Mouse (Mus musculus): ENCODE results near the gene Insig1. TPM values are rescaled to one million over a fixed set of nuclear protein-coding genes. Genes with fewer than 3 reads are reported as not detected.
A peak's percentile ranks its signal among the peaks of the same experiment; 100 is the strongest.

Insig1 gene
- 23.3 and 30.7 TPM in 2 replicates for polyA plus RNA-seq (2015; fragmentation: Nextera tagmentation; extraction: Ambion mirVana)

DNA sequence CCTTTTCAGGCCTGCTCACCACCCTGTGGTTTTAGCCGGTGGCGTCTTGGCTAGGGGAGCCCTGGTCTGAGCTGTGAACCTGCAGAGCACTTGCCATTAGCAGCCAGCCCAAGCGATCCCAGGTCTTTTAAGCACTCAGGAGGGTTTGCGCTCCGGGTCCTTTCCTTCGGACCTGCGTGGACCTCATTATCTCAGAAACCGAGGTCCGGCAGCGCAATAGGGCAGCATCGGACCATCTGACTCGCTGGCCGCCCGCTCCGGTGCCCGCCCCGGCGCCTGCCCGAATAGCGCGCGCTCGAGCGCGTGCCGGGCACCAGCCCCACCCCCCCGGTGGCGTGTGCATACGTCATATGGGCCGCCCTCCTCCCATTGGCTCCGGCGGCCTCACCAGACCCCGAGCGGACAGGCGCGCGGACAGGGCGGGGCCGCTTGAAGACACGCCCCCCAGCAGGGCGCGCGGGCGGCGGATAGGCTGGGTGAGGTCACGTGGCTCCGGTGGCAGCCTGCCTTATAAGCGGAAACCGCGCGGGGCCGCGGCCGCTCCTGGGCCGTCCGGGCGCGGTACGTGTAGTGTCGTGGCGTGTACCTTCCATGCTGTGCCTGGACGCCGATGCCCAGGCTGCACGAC lies at the start of gene Insig1:
Gene Insig1 (plus strand): TSS at position 536 of the 628 bp plus-strand sequence.
- ATAC-seq (replicated peaks; ENCODE audit: insufficient number of reproducible peaks, insufficient read depth, low FRiP score, low read depth): peak; percentile 97
- H3K27ac ChIP-seq: peak within 1 kb of the TSS; percentile 94
- under 1% methylated on average over 64 of the region's 64 CpGs for WGBS
- H3K9me3 ChIP-seq (replicated peaks): no peaks in the 10 kb centered on the region
- H3K9ac ChIP-seq: peak within 1 kb of the TSS; percentile 75
- no peaks in the 10 kb centered on the region for H3K27me3 ChIP-seq
- H3K4me1 ChIP-seq (replicated peaks): peaks cover 41% of the 10 kb centered on the region
- peak within 1 kb of the TSS; percentile 91 for H3K4me2 ChIP-seq
- peak within 1 kb of the TSS; percentile 90 for H3K4me3 ChIP-seq
- peaks cover 28% of the 10 kb centered on the region for H3K36me3 ChIP-seq

DNA sequence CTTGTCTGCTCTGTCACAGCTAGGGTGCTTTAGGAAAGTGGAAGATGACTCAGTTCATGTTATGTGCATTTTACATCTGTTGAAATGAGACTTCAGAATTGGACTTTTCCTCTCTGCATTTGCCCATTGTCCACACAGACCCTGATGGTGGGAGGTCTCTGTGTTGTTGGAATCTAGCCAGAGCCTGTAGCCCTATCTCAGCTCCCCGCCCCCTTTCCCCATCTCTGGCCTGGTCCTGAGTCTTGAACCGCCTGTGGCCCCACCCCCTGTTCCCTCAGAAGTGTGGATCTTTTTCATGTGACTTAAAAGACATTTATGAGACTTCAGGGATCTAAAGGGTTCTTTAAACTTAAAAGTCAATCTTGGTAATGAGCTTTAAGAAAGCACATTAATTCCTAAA lies 47.7 kb upstream of the Insig1 start:
- Histone ChIP-seq H3K4me1 (replicated peaks) (no peaks in the 10 kb centered on the region), H3K4me2 (no peak overlapping the region), H3K9ac (no peak overlapping the region), H3K36me3 (no peaks in the 10 kb centered on the region), H3K9me3 (replicated peaks) (no peaks in the 10 kb centered on the region), H3K27ac (no peak overlapping the region), H3K4me3 (no peak overlapping the region), H3K27me3 (no peaks in the 10 kb centered on the region)
- WGBS: 25% methylated on average over 2 of the region's 2 CpGs
- ATAC-seq (replicated peaks; ENCODE audit: insufficient number of reproducible peaks, insufficient read depth, low FRiP score, low read depth): no peak

DNA sequence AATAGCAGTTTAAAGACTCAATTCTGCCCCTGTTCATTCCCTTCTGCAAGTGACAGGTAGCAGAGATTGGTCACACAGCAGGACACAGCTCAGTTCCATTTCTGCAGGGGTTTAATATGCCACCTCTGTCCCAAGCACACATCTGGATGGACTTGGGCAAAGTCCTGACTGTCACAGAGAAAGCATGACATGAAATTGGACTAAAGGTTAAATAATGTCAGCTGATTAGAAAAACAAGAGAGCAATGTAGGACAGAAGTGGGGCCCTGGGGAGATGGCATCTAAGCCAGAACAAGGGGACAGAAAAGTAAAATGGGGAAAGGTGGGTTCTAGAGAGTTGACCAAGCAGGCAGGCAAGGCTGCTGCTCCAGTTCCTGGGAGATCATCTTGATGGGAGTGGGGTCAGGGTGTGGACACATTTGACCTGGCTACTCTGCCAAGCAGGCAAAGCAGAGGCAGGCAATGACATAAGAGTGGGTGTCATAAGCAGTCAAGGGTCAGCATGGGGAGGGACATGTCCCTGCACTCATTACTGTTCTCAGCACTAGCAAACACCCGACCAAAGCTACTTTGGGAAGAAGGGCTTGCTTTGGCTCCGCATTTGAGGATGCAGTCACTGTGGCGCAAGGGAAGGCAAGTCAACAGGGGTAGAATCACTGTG lies 39.5 kb upstream of the Insig1 start:
- Histone ChIP-seq H3K9me3 (replicated peaks) (no peaks in the 10 kb centered on the region), H3K36me3 (no peaks in the 10 kb centered on the region), H3K4me3 (no peak overlapping the region), H3K27me3 (no peaks in the 10 kb centered on the region), H3K4me2 (no peak overlapping the region), H3K27ac (no peak overlapping the region), H3K4me1 (replicated peaks) (peaks cover 3% of the 10 kb centered on the region), H3K9ac (no peak overlapping the region)
- no peak for ATAC-seq (replicated peaks; ENCODE audit: insufficient number of reproducible peaks, insufficient read depth, low FRiP score, low read depth)
- 84% methylated on average over 3 of the region's 3 CpGs for WGBS

DNA sequence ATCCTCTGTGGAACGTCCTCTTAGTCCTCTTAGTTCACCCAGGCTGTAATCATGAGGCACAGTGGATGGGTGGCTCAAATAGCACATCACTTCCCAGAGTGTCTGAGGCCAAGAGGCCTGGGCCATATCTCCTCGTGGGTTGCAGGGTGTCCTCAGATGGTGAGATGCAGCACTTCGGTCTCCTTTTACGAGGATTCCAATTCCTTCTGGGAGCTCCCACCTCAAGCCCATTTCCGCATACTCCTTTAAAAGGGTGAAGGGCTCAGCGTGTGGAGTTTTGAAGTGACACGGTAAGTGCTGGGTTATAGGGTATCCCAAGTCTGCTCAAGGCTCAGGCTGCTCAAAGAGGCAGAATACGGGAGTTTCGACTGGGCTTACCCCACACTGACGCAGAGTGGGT lies 38.3 kb upstream of the Insig1 start:
- Histone ChIP-seq H3K27ac (no peak overlapping the region), H3K9me3 (replicated peaks) (no peaks in the 10 kb centered on the region), H3K4me2 (no peak overlapping the region), H3K27me3 (no peaks in the 10 kb centered on the region), H3K4me1 (replicated peaks) (peaks cover 15% of the 10 kb centered on the region), H3K9ac (no peak overlapping the region), H3K4me3 (no peak overlapping the region), H3K36me3 (no peaks in the 10 kb centered on the region)
- 79% methylated on average over 10 of the region's 10 CpGs for WGBS
- no peak for ATAC-seq (replicated peaks; ENCODE audit: insufficient number of reproducible peaks, insufficient read depth, low FRiP score, low read depth)

DNA sequence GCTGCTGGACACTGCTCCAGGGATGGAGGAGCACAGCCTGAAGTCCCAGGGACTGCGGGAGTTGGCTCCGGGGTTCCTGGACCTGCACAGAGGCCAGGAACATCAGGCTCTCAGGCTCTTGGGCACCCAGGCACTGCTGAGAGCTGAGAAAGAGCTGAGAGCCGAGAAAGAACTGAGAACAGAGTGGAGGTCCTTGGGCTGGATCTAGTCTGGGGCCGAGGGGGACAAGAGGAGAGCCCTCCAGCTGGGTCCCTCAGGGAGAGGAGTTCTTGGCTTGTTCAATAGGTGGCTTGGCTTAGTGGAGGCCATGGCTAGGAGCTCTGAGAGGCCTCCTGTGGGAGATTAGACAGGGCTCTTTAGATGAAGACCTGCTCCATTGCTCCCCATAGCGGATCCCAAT lies 37.9 kb upstream of the Insig1 start:
- H3K36me3 ChIP-seq: no peaks in the 10 kb centered on the region
- H3K27me3 ChIP-seq: no peaks in the 10 kb centered on the region
- no peak overlapping the region for H3K4me2 ChIP-seq
- H3K4me3 ChIP-seq: no peak overlapping the region
- ATAC-seq (replicated peaks; ENCODE audit: insufficient number of reproducible peaks, insufficient read depth, low FRiP score, low read depth): no peak
- no peaks in the 10 kb centered on the region for H3K9me3 ChIP-seq (replicated peaks)
- H3K27ac ChIP-seq: no peak overlapping the region
- peaks cover 19% of the 10 kb centered on the region for H3K4me1 ChIP-seq (replicated peaks)
- 83% methylated on average over 5 of the region's 5 CpGs for WGBS
- no peak overlapping the region for H3K9ac ChIP-seq

DNA sequence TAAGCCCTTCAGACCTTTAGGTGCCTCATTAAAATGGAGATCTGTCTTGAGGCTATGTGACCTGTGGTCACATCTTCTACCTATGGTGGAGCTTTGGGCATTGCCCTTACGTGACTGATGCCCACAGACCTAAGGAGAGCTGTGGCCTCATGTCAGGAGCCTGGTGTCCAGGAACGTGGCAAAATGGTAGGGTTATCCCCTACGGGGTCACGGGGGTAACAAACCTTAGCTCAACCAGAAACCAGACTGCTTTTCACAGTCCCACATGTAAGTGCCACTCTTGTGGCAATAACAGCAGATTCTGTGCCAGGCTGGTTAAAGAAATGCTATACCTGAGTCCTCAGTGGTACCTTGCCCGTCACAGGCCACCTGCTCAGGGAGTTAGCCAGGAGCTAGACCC lies 37.3 kb upstream of the Insig1 start:
- WGBS: 86% methylated on average over 5 of the region's 5 CpGs

DNA sequence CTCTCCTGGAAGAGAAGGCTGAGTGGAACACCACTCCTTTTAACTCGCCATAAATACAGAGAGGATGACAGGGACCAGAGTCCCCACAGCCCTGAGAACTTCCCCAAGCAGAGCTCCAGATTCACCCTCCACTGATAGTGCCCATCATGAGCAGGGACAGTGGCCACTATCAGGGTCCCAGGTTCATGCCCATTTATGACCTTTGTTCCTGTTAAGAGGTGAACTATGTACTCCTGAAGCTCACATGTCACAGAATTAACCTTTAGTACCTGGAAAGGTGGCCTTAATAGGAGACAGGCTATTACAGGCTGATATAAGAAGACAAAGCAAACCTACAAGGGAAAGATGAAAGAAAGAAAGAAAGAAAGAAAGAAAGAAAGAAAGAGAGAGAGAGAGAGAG lies 35.2 kb upstream of the Insig1 start:
- Histone ChIP-seq H3K9ac (no peak overlapping the region), H3K27me3 (no peaks in the 10 kb centered on the region), H3K36me3 (no peaks in the 10 kb centered on the region), H3K4me1 (replicated peaks) (peaks cover 23% of the 10 kb centered on the region), H3K9me3 (replicated peaks) (no peaks in the 10 kb centered on the region), H3K27ac (no peak overlapping the region), H3K4me2 (no peak overlapping the region), H3K4me3 (no peak overlapping the region)
- ATAC-seq (replicated peaks; ENCODE audit: insufficient number of reproducible peaks, insufficient read depth, low FRiP score, low read depth): no peak
- 63% methylated on average over 1 of the region's 1 CpGs for WGBS

More for the DNA sequence above, 37.3 kb upstream of the Insig1 start:
- Histone ChIP-seq H3K9ac (no peak overlapping the region), H3K27ac (no peak overlapping the region), H3K27me3 (no peaks in the 10 kb centered on the region), H3K4me1 (replicated peaks) (peaks cover 23% of the 10 kb centered on the region), H3K4me3 (no peak overlapping the region), H3K9me3 (replicated peaks) (no peaks in the 10 kb centered on the region), H3K36me3 (no peaks in the 10 kb centered on the region), H3K4me2 (no peak overlapping the region)
- no peak for ATAC-seq (replicated peaks; ENCODE audit: insufficient number of reproducible peaks, insufficient read depth, low FRiP score, low read depth)

DNA sequence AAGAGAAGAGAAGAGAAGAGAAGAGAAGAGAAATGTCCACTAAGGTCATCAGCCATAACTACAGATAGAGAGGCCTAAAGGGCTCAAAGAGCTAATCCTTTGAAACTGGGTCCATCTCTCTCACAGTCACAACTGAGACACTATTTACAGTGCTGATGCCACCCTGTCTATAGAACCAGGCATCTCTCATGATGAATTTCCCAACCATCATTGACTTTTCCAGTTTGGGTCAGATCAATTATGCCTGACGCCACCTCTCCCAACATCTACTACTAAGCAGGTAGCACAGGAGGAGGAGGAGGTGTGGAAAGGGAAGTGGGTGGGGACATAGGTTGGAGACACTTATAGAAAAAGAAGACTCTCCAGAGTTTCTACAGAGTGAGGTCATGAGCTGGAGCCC lies 34.6 kb upstream of the Insig1 start:
- Histone ChIP-seq H3K36me3 (no peaks in the 10 kb centered on the region), H3K27me3 (no peaks in the 10 kb centered on the region), H3K27ac (peak overlapping the region; percentile 73), H3K9ac (no peak overlapping the region), H3K4me2 (no peak overlapping the region), H3K9me3 (replicated peaks) (no peaks in the 10 kb centered on the region), H3K4me1 (replicated peaks) (peaks cover 23% of the 10 kb centered on the region), H3K4me3 (no peak overlapping the region)
- no peak for ATAC-seq (replicated peaks; ENCODE audit: insufficient number of reproducible peaks, insufficient read depth, low FRiP score, low read depth)
- 90% methylated on average over 1 of the region's 1 CpGs for WGBS

DNA sequence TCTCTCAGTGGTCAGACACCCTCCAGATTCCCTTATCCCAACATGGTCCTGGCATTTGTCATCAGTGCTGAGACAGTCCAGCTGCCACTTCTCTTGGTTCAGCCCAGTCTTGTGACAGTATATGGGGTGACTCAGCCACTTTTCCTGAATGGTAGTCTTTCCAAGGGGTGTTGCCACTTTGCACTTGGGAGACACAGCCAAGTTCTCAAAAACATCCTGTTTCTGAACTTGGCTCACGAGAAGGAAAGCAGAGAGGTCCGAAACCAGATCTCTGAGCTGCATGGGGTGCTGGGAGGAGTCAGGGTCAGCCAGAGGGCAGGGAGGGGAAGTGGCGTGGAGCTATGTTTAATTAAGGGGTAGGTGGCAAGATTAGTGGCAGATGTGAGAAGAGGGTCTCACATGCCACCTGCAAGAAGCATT lies 34.0 kb upstream of the Insig1 start:
- Histone ChIP-seq H3K27me3 (no peaks in the 10 kb centered on the region), H3K9ac (no peak overlapping the region), H3K27ac (peak overlapping the region; percentile 73), H3K4me3 (no peak overlapping the region), H3K36me3 (no peaks in the 10 kb centered on the region), H3K4me2 (peak overlapping the region; percentile 22), H3K4me1 (replicated peaks) (peaks cover 23% of the 10 kb centered on the region), H3K9me3 (replicated peaks) (no peaks in the 10 kb centered on the region)
- 7% methylated on average over 3 of the region's 3 CpGs for WGBS
- ATAC-seq (replicated peaks; ENCODE audit: insufficient number of reproducible peaks, insufficient read depth, low FRiP score, low read depth): peak; percentile 65

DNA sequence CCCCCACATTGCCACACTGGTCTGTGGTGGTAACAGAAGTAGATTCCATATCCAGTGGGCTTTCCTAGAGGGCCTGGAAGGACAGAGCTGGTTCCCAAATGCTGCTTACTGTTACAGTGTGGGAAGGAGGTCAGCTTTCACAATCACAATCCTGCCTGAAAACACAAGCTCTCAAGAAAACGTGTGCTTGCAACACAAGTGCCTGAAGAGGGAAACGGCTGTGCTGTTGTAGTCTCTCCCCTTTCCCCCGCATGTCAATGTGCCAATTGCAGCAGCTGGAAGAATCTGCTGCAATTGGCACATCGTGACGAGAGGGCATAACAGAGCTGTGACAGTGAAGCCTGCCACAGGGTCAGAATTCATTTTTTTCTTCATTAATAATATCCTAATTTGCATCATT lies 33.5 kb upstream of the Insig1 start:
- WGBS: 23% methylated on average over 5 of the region's 5 CpGs
- Histone ChIP-seq H3K36me3 (no peaks in the 10 kb centered on the region), H3K4me2 (peak overlapping the region; percentile 22), H3K4me1 (replicated peaks) (peaks cover 23% of the 10 kb centered on the region), H3K27me3 (no peaks in the 10 kb centered on the region), H3K9me3 (replicated peaks) (no peaks in the 10 kb centered on the region), H3K27ac (peak overlapping the region; percentile 73), H3K9ac (no peak overlapping the region), H3K4me3 (no peak overlapping the region)
- no peak for ATAC-seq (replicated peaks; ENCODE audit: insufficient number of reproducible peaks, insufficient read depth, low FRiP score, low read depth)

DNA sequence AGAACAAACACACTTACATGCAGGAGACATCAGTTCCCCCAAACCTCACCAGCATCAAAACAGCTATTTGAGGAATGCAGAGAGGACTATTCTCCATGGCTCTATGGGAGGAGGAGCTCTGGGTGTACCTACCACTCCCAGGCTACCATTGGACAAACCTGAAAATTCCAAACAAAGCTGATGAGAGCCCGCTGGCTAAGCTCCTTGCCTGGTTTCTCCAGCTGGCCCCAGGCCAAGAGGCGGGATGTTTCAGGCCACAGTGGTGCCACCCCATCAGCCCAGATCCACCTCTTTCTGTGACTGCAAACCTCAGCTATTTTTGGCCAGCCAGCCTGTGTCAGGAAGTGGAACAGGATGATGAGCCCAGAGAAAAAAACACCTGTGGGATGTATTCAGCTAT lies 33.0 kb upstream of the Insig1 start:
- Histone ChIP-seq H3K4me1 (replicated peaks) (peaks cover 23% of the 10 kb centered on the region), H3K4me3 (no peak overlapping the region), H3K9ac (no peak overlapping the region), H3K27me3 (no peaks in the 10 kb centered on the region), H3K9me3 (replicated peaks) (no peaks in the 10 kb centered on the region), H3K27ac (peak overlapping the region; percentile 73), H3K36me3 (no peaks in the 10 kb centered on the region), H3K4me2 (no peak overlapping the region; the same call in 1 of the 2 replicates)
- peak; percentile 58; the same call in 1 of the 2 replicates for ATAC-seq (replicated peaks; ENCODE audit: insufficient number of reproducible peaks, insufficient read depth, low FRiP score, low read depth)
- WGBS: 5% methylated on average over 2 of the region's 2 CpGs

Measured in heart, embryonic 15.5 days (tissue).